Mouse (Mus musculus) forebrain, embryonic 14.5 days (tissue): ENCODE measurements at regions not wholly inside any gene's neighbourhood (a gene's known extent, or its start where the extent isn't known, plus 50 kb on each side); places are given as distances from the start of the nearest gene placed in this dataset.

Experiments used
- ATAC-seq: fragments of 200-750 bp; cut with Nextera tagmentation; 2 replicates; pipeline ENCODE4 v1.8.0; 2017; ENCODE audit warnings: mild to moderate bottlenecking, moderate library complexity
- DNase-seq: peaks from one replicate; pipeline ENCODE4 v3.0.0-alpha.2; 2015; ENCODE audit warnings: low spot score
- H3K27ac ChIP-seq: fragments of 300-500 bp; sonication (generic); 2 replicates; pipeline ENCODE4 v1.5.1; 2014; ENCODE audit warnings: low read depth, mild to moderate bottlenecking, control low read depth, low read length, moderate library complexity
- H3K27me3 ChIP-seq: fragments of 300-500 bp; sonication (generic); replicated peaks from 2 replicates; pipeline ENCODE4 v1.6.1; 2014; ENCODE audit warnings: low read length, control low read depth, mixed read lengths; ENCODE audit not compliant: control insufficient read depth, insufficient read depth
- H3K36me3 ChIP-seq: fragments of 300-500 bp; sonication (generic); 2 replicates; pipeline ENCODE4 v1.6.1; 2014; ENCODE audit warnings: low read length, control low read depth; ENCODE audit not compliant: control insufficient read depth, insufficient read depth
- H3K4me1 ChIP-seq: fragments of 300-500 bp; sonication (generic); 2 replicates; pipeline ENCODE4 v1.6.1; 2014; ENCODE audit warnings: antibody characterized with exemption, low read length, control low read depth; ENCODE audit not compliant: control insufficient read depth, insufficient read depth
- H3K4me2 ChIP-seq: fragments of 300-500 bp; sonication (generic); 2 replicates; pipeline ENCODE4 v1.6.1; 2014; ENCODE audit warnings: mild to moderate bottlenecking, control low read depth, low read length
- H3K4me3 ChIP-seq: fragments of 300-500 bp; sonication (generic); 2 replicates; pipeline ENCODE4 v1.5.1; 2014; ENCODE audit warnings: low read depth, low read length, control low read depth
- H3K9ac ChIP-seq: fragments of 300-500 bp; sonication (generic); 2 replicates; pipeline ENCODE4 v1.6.1; 2014; ENCODE audit warnings: mild to moderate bottlenecking, low read length, control low read depth, moderate library complexity
- H3K9me3 ChIP-seq: fragments of 300-500 bp; sonication (generic); replicated peaks from 2 replicates; pipeline ENCODE4 v1.6.1; 2016; ENCODE audit warnings: low read length, control low read depth, mixed read lengths; ENCODE audit not compliant: control insufficient read depth
- WGBS: fragments of 180-500 bp; shearing (Covaris S2); extraction: QIAGEN DNeasy Blood & Tissue Kit; methylation state at CpG from one replicate; pipeline ENCODE4 v1.1.7; 2014; 5-methylcytosine and 5-hydroxymethylcytosine counted together

GRCm38 (mm10) chr2:180398481-180398754 lies 57.6 kb upstream of the Slco4a1 start:
- H3K36me3 ChIP-seq = no peaks in the 10 kb centered on the region
- no peak overlapping the region for H3K4me2 ChIP-seq
- no peaks in the 10 kb centered on the region for H3K4me1 ChIP-seq
- no peak overlapping the region for H3K4me3 ChIP-seq
- H3K9me3 ChIP-seq = no peaks in the 10 kb centered on the region
- no peak overlapping the region for H3K9ac ChIP-seq
- no peak for DNase-seq
- no peaks in the 10 kb centered on the region for H3K27me3 ChIP-seq
- ATAC-seq = no peak
- H3K27ac ChIP-seq = no peak overlapping the region
- 94% methylated on average over 4 of the region's 4 CpGs for WGBS

DNA sequence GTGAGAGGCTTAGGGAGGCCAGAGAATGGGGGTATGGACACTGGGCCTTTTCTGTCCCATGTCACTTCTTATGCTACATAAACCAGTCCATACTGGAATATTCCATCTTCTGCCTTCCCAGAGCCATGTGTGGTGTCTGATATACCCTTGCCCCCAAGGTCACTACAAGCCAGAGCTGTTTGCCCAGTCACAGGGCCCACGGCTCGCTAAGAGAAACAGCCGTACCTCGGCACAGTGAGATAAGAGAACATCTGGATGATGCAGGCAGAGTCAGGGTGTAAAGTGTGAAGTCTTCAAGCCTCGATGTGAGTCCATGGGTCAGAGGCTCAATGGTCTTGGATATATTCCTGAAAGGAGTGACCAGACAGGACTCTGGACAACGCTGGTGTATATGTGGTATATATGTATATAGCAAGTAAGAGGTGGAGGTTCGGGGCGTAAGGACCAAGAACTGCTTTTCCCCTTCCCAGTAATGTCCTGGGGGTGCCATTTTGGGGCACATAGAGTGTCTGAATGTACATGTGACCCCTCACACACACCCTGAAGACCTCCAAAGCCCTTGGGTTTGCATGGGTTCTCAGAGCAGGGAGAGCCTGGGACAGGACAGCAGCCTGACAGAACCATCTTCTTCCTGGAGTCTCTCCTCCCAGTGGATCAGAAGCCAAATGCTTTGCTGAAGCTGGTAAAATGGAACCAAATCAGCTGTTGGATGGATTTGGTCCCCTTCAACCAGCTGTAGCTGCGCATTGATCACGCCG lies 58.1 kb upstream of the Slco4a1 start:
- no peak overlapping the region for H3K9ac ChIP-seq
- no peaks in the 10 kb centered on the region for H3K9me3 ChIP-seq
- H3K4me3 ChIP-seq = no peak overlapping the region
- no peaks in the 10 kb centered on the region for H3K27me3 ChIP-seq
- H3K36me3 ChIP-seq = no peaks in the 10 kb centered on the region
- no peak overlapping the region for H3K4me2 ChIP-seq
- ATAC-seq (no peak), DNase-seq (no peak)
- no peaks in the 10 kb centered on the region for H3K4me1 ChIP-seq
- no peak overlapping the region for H3K27ac ChIP-seq
- WGBS = 90% methylated on average over 11 of the region's 11 CpGs

- 58% methylated on average over 4 of the region's 4 CpGs for WGBS
- no peak for ATAC-seq
- no peak overlapping the region for H3K4me3 ChIP-seq
Observed at GRCm38 (mm10) chr2:180396664-180397377, 59.2 kb upstream of the Slco4a1 start.

DNA sequence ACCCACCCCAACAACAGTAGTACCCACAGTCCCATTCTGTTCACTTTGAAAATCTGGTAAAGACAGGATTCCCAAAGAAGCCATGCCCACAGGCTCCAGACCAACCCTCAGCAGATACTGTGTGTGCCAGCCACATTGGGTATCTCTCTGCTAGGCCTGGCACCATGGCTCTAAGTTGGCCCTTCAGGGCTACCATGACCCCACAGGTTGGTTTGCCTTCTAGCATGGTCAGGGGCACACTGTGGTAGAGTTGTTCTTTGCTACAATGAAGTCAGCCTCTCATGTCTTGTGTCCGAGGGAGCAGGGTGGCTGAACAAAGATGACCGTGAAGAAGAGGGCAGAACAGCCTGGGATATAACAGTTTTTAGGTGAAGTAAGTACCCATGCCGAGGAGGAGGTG lies 59.8 kb upstream of the Slco4a1 start:
- no peaks in the 10 kb centered on the region for H3K9me3 ChIP-seq
- no peaks in the 10 kb centered on the region for H3K4me1 ChIP-seq
- no peaks in the 10 kb centered on the region for H3K27me3 ChIP-seq
- no peak overlapping the region for H3K4me2 ChIP-seq
- no peak overlapping the region for H3K9ac ChIP-seq
- 79% methylated on average over 3 of the region's 3 CpGs for WGBS
- no peaks in the 10 kb centered on the region for H3K36me3 ChIP-seq
- H3K27ac ChIP-seq = no peak overlapping the region
- no peak overlapping the region for H3K4me3 ChIP-seq
- DNase-seq (no peak), ATAC-seq (no peak)

More at GRCm38 (mm10) chr2:180396664-180397377, 59.2 kb upstream of the Slco4a1 start:
- no peaks in the 10 kb centered on the region for H3K27me3 ChIP-seq
- H3K4me2 ChIP-seq = no peak overlapping the region
- no peak overlapping the region for H3K9ac ChIP-seq
- no peak overlapping the region for H3K27ac ChIP-seq
- no peaks in the 10 kb centered on the region for H3K9me3 ChIP-seq
- H3K4me1 ChIP-seq = no peaks in the 10 kb centered on the region
- no peak for DNase-seq
- H3K36me3 ChIP-seq = no peaks in the 10 kb centered on the region

GRCm38 (mm10) chr2:180395279-180396034 lies 60.6 kb upstream of the Slco4a1 start:
- Histone ChIP-seq H3K4me2 (no peak overlapping the region), H3K4me1 (no peaks in the 10 kb centered on the region), H3K4me3 (no peak overlapping the region), H3K9me3 (no peaks in the 10 kb centered on the region), H3K36me3 (no peaks in the 10 kb centered on the region), H3K27ac (no peak overlapping the region), H3K9ac (no peak overlapping the region), H3K27me3 (no peaks in the 10 kb centered on the region)
- DNase-seq (no peak), ATAC-seq (no peak)
- 62% methylated on average over 11 of the region's 11 CpGs for WGBS

DNA sequence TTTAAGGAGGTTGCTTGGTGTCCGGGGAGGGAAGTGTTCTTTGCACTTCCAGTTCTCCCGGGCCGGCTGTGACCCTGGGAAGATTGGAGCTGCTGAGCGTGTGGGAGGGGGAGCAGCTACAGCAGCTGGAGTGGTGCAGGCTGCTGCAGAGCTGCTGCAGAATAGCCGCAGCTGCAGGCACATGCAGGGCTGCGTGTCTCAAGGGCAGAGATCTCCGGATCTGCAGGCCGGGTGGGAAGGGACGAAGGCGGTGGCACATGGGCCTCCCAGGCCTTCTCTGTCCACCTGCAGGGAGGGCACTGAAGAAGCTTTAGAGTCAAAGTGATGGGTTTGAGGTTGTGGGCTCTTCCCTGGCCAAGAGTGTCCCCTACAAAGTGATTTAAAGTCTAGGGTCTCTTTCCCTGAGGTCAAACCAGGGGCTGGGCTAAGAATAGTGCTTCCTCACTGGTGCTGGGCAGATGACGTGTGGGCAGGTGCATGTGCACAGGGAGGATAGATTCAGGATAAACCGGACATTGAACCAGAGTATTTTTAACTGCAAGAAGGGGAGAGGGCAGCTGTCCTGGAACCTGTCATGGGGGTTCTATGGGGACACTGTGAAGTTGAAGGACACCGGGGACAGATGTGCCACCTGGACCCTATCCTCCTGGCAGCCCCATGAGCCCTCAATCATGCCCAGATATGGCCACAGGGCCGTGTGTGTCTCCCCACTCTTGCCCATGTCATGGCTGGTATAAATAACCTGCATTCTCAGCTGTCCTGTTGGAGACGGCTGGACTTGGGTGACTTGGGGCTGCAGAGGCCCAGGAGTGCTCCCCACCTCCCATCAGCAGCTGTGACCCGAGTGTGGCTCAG lies 58.6 kb upstream of the Gata5 start:
- Histone ChIP-seq H3K4me2 (no peak overlapping the region), H3K27ac (no peak overlapping the region), H3K4me1 (no peaks in the 10 kb centered on the region), H3K9me3 (no peaks in the 10 kb centered on the region), H3K4me3 (no peak overlapping the region), H3K27me3 (no peaks in the 10 kb centered on the region; the same call in 1 of the 2 replicates), H3K36me3 (no peaks in the 10 kb centered on the region), H3K9ac (no peak overlapping the region)
- DNase-seq (no peak), ATAC-seq (no peak)
- 67% methylated on average over 16 of the region's 16 CpGs for WGBS

DNA sequence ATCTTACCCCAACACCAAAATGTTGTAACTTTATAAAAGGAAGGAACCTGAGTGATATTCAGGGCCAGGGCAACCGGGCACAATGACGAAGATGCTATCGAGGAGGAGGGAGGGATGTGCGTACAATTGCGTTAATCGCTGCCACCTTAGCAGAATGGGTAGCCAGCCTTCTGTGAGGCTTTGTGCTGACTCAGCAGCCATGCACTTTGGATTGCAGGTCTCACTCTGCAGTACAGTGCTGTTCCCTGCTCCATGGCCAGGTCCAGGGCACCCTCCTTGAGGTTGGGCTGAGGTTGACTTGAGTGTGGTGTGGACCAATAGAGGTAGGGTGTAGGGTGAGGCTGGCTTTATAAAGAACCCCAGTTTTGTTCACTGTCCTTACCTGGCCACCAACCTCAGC lies 57.8 kb upstream of the Gata5 start:
- WGBS = 89% methylated on average over 6 of the region's 6 CpGs

GRCm38 (mm10) chr2:180391349-180391748 lies 56.9 kb upstream of the Gata5 start:
- H3K4me2 ChIP-seq = no peak overlapping the region
- no peak overlapping the region for H3K4me3 ChIP-seq
- WGBS = 91% methylated on average over 3 of the region's 3 CpGs
- no peak overlapping the region for H3K9ac ChIP-seq
- no peak overlapping the region for H3K27ac ChIP-seq
- H3K36me3 ChIP-seq = no peaks in the 10 kb centered on the region
- DNase-seq (no peak), ATAC-seq (no peak)
- no peaks in the 10 kb centered on the region for H3K9me3 ChIP-seq
- H3K4me1 ChIP-seq = no peaks in the 10 kb centered on the region
- peaks cover 9% of the 10 kb centered on the region for H3K27me3 ChIP-seq

More for the DNA sequence above, 57.8 kb upstream of the Gata5 start:
- Histone ChIP-seq H3K36me3 (no peaks in the 10 kb centered on the region), H3K4me1 (no peaks in the 10 kb centered on the region), H3K9me3 (no peaks in the 10 kb centered on the region), H3K4me3 (no peak overlapping the region), H3K27ac (no peak overlapping the region), H3K4me2 (no peak overlapping the region), H3K9ac (no peak overlapping the region), H3K27me3 (peaks cover 2% of the 10 kb centered on the region; the same call in 1 of the 2 replicates)
- no peak for ATAC-seq
- no peak for DNase-seq
